Mouse (Mus musculus) frontal cortex, postnatal 14 days (tissue): ENCODE data around the gene Kdelr2.
"Not testable (repeated sequence)": the region's sequence is repeated elsewhere in the genome, so short reads cannot be mapped to it uniquely, and the experiment has no call there.

Experiments
- DNase-seq, 2 experiments: peaks; one replicate each; pipeline ENCODE4 v3.0.0; 2022; ENCODE audit warnings: low spot score in 2 of 2

The Kdelr2 gene

GRCm38 (mm10) chr5:143403221-143404147, at the start of gene Kdelr2:
TSS of gene Kdelr2 (plus strand) at chr5:143403838.
- DNase-seq, result peak; percentile 73 to 84

DNA sequence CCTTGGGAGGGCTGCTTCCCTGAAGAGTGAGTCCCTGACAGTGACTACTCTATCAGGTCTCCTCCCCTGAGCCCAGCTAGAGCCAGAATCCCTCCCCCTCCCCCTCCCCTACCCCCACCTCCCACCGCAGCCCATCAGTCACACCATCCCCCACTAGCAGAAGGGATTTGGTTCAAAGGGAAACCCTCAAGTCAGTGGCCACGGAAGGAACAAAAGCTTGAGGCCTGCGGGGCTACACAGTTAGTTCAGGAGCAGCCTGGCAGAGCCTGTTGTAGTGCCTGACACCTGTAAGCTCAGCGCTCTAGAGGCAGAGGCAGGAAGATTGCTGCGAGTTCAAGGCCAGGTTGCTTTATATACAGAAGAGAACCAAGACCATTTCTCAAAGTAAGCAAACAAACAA, 47.6 kb upstream of the Kdelr2 start:
- DNase-seq, result no peak

DNA sequence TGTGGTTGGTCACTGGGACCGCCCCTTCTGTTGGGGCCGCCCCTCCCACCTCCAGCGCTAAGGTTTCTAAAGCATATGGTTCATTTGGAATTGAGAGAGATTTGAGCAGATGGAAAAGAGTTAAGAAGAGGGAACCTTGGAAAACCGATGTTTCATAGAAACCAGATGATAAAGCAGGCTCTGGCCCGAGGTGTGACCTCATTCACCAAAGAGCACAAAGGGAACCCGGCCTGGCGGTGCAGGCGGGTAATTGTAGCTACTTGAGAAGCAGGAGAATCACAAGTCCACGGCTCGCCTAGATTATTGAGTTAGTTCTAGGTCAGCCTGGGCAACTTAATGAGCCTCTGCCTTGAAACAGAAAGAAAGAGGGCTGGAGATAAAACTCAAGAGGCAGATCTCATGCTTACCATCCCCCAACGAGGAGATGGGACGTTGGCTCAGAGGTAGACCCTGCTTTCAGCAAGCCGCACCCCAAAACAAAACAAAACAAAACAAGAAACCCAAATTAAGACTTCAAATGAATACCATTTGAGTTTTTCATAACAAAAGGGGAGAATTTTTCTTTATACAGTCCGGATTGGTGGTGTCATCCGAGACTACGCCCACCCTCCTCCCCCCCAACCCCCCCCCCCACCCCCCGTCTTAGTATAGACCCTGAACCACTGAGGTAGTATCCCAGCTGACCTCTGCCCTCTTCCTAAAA, 46.8 kb upstream of the Kdelr2 start, which contains the start of gene Grid2ip:
Grid2ip (plus strand) TSS at position 653 of the 703 bp plus-strand sequence.
- no peak for DNase-seq

DNA sequence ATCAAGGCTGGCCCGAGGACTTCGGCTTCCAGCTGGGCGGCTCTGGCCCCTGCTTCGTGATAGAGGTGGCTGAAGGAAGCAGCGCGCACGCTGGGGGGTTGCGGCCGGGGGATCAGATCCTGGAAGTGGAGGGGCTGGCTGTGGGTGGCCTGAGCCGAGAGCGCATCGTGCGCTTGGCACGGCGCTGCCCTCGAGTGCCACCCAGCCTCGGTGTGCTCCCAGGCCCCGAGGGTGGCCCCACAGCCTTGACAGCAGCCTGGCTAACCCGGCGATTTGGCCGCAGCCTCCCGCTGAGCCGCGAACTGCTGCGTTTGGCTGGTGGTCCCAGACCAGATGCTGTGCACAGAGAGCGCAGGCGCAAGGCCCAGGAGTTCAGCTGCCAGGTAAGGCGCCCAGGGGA, 46.1 kb upstream of the Kdelr2 start:
- DNase-seq, result no peak

GRCm38 (mm10) chr5:143359263-143359662, 44.4 kb upstream of the Kdelr2 start:
- DNase-seq, result no peak

GRCm38 (mm10) chr5:143360000-143360399, 43.6 kb upstream of the Kdelr2 start:
- no peak for DNase-seq

- no peak for DNase-seq
Measured at GRCm38 (mm10) chr5:143361428-143361827, 42.2 kb upstream of the Kdelr2 start.

- no peak for DNase-seq
Measured at GRCm38 (mm10) chr5:143363678-143364615, 39.7 kb upstream of the Kdelr2 start.

GRCm38 (mm10) chr5:143367931-143368330, 35.7 kb upstream of the Kdelr2 start:
- no peak for DNase-seq

- no peak for DNase-seq
Measured at GRCm38 (mm10) chr5:143369611-143370255, 33.9 kb upstream of the Kdelr2 start.

- no peak for DNase-seq
Measured at GRCm38 (mm10) chr5:143370416-143371145, 33.1 kb upstream of the Kdelr2 start.

DNA sequence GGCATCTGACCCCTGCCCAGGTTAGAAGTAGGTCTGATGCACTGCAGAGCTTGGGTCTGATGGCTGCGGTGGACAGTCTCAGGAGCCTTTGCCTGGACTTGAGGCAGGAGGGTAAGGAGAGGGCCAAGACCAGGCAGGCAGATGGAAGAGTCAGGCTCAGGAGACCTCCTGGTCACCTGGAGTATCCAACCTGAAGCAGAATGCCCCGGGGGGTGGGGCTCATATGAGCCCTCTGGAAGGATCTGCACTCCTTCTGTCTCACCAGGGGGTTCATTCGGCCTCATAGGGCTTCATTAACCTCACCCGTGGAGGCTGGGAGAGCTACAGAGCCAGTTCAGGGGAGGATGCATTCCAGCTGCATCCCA, 32.5 kb upstream of the Kdelr2 start:
- no peak for DNase-seq

GRCm38 (mm10) chr5:143372818-143373217, 30.8 kb upstream of the Kdelr2 start:
- DNase-seq, result no peak

DNA sequence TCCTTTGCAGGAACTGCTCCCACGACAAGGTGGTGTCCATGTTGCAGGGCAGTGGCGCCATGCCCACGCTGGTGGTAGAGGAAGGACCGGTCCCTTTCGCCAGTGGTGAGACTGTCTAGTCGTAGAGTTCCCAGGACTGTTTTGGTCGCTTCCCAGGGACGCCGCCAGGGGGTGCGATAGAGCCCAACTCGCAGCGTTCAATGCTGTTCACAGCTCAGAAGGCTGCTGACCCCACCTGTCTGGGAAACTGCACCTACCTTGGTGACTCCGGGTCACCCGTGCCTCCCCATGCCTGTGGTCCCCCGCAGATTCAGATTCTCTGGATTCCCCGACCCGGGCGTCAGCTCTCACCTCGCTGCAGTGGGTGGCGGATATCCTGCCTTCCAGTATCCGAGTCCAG, 28.4 kb upstream of the Kdelr2 start:
- peak in 1 of 2 experiments; percentile 65 for DNase-seq

- no peak for DNase-seq
Measured at GRCm38 (mm10) chr5:143376156-143376555, 27.5 kb upstream of the Kdelr2 start.

DNA sequence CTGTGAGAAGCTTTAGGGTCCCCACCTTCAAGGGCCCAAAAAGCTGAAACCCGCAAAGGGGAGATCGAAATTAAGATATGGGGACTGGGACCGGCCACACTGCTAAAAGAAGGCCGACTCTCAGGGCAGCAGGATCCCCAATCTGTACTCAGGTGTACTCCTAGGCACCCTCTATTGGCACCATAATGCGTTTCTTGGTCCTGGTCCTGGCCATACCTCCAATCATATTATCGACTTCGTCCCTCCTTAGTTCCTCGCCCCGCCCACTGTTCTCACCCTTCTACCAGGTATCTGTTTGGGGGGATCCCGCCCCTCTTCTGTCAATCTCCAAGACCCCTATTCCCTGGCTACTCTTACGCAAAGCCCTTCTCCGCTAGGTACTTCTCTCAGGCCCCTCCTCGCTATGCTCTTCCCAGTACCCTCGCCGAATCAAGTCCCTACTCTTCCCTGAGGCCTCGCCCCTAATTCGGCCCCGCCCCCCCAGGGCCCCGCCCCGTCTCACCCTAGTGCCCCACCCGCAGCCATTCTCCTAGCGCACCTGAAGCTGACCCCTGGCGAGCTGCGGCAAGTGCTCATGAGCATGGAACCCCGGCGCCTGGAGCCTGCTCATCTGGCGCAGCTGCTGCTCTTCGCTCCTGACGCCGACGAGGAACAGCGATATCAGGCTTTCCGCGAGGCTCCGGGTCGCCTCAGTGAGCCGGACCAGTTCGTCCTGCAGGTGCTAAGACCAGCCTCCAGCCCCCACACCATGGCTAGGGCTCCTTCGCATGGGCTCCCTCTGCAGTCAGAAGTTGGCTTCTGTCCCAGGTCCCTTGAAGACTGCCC, 16.6 kb upstream of the Kdelr2 start:
- DNase-seq, result no peak

DNA sequence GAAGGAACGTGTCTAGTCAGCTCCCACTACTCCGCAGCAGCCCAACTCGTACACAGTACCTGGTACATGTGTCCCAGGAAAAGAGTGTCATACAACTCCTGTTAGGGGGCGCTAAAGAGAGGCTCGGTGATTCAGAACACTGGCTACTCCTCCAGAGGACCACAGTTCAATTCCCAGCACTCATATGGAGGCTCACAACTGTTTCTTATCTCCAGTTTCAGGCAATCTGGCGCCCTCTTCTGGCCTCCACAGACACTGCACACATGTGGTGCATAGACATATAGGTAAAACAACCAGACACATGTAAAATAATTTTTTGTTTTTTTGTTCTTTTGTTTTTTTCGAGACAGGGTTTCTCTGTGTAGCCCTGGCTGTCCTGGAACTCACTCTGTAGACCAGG, 9.5 kb upstream of the Kdelr2 start:
- DNase-seq, result no peak

GRCm38 (mm10) chr5:143394966-143395365, 8.7 kb upstream of the Kdelr2 start:
- not testable (repeated sequence) for DNase-seq

DNA sequence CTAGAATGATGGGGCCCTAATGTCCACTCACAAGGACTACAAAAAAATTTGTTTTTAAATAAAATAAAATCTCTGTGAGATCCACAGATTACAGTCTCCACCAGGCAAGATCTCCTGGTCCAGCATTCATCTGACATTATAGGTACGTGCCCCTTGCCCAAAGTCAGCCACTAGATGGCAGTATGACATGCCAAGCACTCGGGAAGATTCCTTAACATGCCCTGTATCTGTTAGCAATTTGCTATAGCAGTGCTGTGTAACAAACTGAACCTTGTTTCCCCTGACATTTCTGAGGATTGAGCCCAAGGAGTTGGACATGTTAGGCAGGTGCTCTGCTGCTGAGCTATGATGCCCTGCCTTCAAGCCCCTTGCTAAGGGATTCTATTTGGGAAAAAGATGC, 8.0 kb upstream of the Kdelr2 start:
- DNase-seq, result no peak

GRCm38 (mm10) chr5:143400501-143400900, 3.1 kb upstream of the Kdelr2 start:
- DNase-seq, result no peak
